Mouse (Mus musculus) telencephalon, adult 2 months (tissue): ENCODE measurements at regions not wholly inside any gene's neighbourhood (a gene's known extent, or its start where the extent isn't known, plus 50 kb on each side); places are given as distances from the start of the nearest gene placed in this dataset.

Experiments used
- DNase-seq: peaks from one replicate; pipeline ENCODE4 v3.0.0-alpha.2; 2011; ENCODE audit warnings: low read depth, low spot score

DNA sequence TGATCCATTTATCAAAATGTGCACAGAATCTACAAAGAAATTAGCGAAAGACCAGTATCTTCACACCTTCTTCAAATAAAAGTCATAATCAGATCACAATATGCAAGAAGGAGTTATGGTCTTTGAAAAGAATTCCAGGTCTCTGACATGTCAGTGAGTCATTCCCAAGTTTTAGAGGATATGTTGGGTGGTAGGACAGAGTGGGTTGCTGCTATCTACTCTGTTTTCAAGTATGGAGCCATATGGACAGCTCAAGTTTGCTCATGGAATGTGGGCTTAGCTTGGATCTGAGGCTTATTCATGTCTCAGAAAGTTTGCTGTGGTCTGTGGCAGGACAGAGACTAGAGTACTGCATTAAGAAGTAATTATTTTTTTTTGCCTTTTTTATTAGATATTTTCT lies 657.0 kb downstream of the Inhba start:
- no peak for DNase-seq

DNA sequence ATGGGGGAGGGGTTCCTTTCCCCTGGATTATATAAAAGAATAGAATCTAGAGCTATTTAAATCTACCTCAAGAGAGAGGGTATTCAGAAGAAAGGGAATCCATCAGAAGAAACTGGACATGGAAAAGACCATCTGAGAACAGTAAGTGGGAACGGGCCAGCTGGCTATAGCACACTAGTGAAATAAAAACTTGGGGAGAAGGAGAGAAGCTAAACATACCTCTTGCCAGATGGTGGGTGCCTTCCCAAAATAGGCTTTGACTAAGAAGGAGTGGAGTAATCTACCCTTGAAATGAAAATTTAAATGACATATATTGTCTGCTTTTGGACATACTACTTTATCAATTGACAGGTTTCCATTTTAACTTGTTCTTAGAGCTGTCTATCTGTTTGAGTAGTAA lies 657.6 kb downstream of the Inhba start:
- DNase-seq: peak; percentile 70

DNA sequence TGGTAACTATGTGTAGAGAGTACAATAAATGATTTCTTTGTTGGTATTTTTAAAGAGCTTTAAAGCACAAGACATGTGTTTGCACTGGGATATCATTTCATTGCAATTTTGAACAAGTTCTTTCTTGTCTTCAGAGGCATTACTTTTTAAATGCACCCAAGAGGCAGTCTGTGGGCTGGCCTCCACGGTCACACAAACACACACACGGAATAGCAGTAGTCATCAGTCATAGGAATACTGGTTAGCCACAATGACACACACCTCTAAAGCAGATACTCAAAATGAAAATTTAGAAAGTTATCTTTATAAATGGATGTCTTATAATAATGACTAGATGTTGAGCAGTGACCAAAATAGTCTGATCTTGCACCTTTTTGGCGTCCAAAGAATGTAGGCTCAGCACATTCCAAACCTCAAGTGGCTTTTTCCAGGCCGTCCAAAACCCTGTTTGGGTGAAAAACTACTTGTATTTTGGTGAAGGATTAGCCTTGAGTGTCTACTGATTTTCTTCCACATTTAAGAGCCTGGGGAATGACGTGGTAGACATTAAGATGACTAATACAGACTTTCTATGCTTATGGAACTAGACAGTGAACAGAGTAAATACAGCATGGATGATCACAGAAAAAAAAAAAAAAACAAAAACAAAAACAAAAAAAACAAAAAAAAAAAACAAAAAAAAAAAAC lies 658.5 kb downstream of the Inhba start:
- DNase-seq: no peak

DNA sequence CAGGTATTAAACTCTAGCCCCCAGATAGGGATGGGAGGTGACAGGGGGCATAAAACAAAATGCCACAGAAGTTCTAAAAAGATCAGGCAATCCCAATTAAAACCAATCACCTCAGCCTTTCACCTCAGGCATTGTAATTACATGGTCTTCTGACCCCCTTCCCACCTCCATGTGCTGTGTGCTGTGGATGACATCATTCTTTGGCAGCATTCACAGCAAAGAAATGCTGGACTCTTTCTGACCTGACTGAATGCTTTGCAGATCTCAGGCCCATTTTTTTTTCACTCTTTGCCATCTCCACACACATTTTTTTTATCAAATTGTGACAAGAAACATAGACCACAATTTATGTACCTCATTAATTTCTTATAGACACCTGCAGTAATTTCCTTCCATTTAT lies 659.1 kb downstream of the Inhba start:
- DNase-seq: no peak

DNA sequence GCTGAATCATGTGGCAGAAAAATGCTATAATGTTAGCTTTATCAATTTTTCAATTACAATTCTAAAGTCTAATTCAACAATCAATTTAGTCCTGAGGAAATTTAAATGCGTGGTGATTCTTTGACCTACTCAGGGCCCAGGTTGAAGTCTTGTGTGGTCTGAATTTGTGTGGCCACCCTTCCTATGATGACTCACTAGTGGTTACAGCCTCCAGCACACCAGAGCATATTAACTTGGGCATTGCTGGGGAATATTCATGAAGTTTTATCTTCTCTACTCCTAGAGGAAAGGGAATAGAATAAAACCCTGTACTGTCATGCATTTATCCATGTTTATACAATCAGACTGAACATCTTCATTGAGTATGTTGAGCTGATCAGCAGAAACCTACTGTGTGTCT lies 665.2 kb downstream of the Inhba start:
- DNase-seq: no peak

- no peak for DNase-seq
Measured at GRCm38 (mm10) chr13:16678246-16679024, 666.8 kb downstream of the Inhba start.

DNA sequence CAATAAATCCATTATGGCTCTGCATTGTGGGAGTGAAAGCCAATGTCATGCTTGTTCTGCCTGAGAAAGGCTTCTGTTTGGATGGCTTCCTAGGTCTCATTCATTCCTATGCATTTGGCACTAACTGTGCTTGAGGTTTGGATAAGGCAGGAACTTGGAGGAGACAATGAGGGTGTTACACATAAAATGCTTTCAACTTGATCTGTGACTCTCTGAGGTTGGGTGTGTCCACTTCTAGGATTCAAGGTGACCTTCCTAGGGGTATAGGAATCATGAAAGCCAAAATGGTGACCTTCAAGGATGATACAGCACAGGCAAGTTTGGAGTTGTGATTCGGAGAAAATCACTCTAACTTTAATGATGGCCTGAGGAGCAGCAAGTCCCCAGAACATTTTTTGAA lies 682.5 kb downstream of the Inhba start:
- no peak for DNase-seq

GRCm38 (mm10) chr13:16700934-16701333 lies 689.3 kb downstream of the Inhba start:
- no peak for DNase-seq

GRCm38 (mm10) chr13:16702138-16702537 lies 690.5 kb downstream of the Inhba start:
- DNase-seq: no peak

- DNase-seq: no peak
Measured at GRCm38 (mm10) chr13:16705217-16706104, 693.8 kb downstream of the Inhba start.

- DNase-seq: no peak
Measured at GRCm38 (mm10) chr13:16706105-16706442, 694.4 kb downstream of the Inhba start.

GRCm38 (mm10) chr13:16715296-16715960 lies 703.8 kb downstream of the Inhba start:
- DNase-seq: no peak

DNA sequence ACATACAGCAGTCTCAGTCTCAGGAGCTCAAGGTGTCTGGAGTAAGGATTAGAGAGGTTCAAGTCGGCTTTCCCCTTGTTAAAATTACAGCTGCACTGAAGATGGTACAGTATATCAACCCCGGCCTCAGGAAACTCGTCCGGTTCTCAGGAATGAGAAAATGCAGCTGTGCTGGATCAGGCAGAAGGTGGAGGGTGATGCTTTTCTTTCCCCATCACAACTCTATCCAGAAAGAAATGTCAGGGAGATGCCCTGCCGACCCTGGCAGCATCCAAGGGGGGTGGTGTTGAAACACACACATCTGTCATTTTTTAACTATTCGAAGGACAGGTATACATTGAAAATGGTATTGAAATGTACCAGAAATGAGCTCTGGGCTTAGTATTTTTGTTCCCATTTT lies 704.7 kb downstream of the Inhba start:
- no peak for DNase-seq

DNA sequence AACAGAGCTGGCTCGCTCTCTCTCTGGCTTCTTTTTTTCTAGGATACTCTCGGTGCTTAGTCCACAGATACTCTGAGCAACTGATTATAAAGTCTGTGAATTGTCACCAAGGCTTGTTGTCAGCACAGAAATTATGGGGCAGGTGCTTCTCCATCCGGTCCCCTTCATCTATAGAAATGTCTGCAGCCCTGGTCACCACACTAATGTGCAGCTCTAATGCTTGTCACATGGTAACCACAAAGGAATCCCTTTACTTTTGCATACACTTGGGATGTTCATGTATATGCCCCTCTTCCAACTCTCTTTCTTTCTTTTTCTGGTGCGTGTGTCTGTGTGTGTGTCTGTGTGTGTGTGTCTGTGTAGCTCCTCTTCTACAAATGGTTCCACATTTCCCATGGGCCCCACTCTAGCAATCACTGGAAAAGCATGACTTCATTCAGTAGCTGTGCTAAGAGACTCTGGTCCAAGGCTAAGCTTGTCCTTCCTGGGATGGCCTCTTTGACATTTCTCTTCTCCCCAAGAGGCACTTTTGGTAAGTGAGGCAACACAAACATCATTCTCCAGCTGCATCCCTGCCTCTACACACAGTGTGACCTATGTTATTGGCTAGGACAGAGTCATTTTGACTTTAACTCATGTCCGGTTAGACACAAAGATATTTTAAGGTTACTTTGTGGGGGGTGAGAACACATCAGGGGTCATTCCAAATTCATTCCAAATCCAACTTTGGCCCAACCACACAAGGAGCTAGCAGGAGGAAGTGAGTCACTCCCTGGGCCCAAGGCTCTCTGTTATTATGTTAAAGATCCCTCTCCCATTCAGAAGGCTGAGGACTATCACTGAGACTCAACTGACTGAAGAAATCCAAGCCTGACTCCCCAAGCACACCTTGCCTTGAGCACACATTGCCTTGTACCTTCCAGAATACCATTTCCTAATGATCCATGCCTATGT lies 705.4 kb downstream of the Inhba start:
- no peak for DNase-seq

- no peak for DNase-seq
Measured at GRCm38 (mm10) chr13:16720090-16720489, 708.4 kb downstream of the Inhba start.

GRCm38 (mm10) chr13:16725350-16725749 lies 713.7 kb downstream of the Inhba start:
- no peak for DNase-seq

DNA sequence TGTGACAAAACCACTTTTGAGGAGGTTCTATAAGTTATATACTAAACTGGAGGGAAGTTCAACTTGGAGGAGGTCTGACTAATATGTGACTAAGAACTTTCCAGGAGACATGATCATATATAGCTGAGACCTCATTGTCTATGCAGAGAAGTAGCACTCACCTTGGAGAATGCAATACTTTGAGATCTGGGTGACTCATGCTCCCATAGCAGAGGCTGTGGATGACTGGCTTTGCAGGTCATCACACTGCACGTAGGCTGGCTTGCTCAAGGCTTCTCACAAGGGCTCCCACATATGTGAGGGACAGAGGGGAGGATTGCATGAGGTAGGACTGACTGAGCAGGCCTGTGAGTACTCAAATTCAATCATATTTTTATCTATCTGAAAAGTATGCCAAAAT lies 726.7 kb downstream of the Inhba start:
- no peak for DNase-seq

GRCm38 (mm10) chr13:16739563-16739962 lies 727.9 kb downstream of the Inhba start:
- no peak for DNase-seq

DNA sequence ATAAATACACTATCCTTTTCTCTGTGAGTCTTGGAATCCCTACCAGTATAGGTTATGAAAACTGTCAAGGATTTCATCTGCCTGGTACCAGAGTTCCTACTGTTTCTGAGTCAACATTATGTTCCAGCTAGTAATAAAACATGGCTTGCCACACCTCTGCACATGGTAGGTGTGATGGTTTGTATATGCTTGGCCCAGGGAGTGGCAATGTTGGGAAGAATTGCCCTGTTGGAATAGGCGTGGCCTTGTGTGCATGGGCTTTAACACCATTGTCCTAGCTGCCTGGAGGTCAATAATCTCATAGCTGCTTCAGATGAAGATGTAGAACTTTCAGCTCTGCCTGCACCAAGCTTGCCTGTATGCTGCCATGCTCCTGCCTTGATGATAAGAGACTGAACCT lies 732.6 kb downstream of the Inhba start:
- no peak for DNase-seq

DNA sequence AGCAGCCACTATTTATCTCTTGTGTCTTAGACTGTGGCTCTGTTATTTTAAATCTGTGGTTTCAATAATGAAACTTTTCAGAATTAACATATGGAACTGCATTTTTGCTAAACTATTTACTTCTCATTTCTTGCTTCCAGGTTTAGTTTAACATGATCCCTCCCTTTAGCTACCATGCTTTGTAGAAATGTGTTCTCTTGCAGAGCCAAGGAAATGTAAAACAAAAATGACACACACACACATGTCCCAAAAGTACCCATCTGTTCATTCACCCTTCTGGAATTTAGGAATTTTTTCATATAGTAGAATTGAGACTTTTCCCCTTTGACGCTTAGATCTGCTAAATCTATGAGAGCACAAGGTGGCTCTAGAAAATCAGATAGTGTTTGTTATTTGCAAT lies 734.0 kb downstream of the Inhba start:
- DNase-seq: peak; percentile 11

- no peak for DNase-seq
Measured at GRCm38 (mm10) chr13:16746451-16746850, 734.8 kb downstream of the Inhba start.
